Comparison of ENCODE assay signal across 8 mouse cellular contexts in genomic region chr7:144469908-144470544, GRCm38 (mm10). TPM values are rescaled to one million over a fixed set of nuclear protein-coding genes. Genes with fewer than 3 reads are reported as not detected.
DNase-seq lines count a peak whose midpoint lies in the region; ATAC-seq lines count a peak whose summit lies in the region.

No protein-coding gene starts in this region.

- peak overlapping the region; percentile 98 for H3K9ac ChIP-seq in heart, embryonic 12.5 days
- peak overlapping the region; percentile 100 for H3K9ac ChIP-seq in forebrain, embryonic 15.5 days (replicated peaks)
- peak overlapping the region; percentile 95 for H3K9ac ChIP-seq in limb, embryonic 13.5 days
- H3K9ac ChIP-seq in neural tube, embryonic 11.5 days (ENCODE audit: low read length) = peak overlapping the region; percentile 94

- no peaks in the 10 kb centered on the region for H3K9me3 ChIP-seq in heart, embryonic 12.5 days (replicated peaks)
- no peaks in the 10 kb centered on the region for H3K9me3 ChIP-seq in forebrain, embryonic 15.5 days
- no peaks in the 10 kb centered on the region for H3K9me3 ChIP-seq in limb, embryonic 13.5 days
- H3K9me3 ChIP-seq in neural tube, embryonic 11.5 days (ENCODE audit: control insufficient read depth, low read length) = no peaks in the 10 kb centered on the region

- H3K4me2 ChIP-seq in heart, embryonic 12.5 days = peak overlapping the region; percentile 96
- H3K4me2 ChIP-seq in forebrain, embryonic 15.5 days (replicated peaks) = peak overlapping the region; percentile 90
- peak overlapping the region; percentile 80 for H3K4me2 ChIP-seq in limb, embryonic 13.5 days (replicated peaks)
- peak overlapping the region; percentile 89 for H3K4me2 ChIP-seq in neural tube, embryonic 11.5 days (ENCODE audit: low read depth)

- no peak for DNase-seq in heart, adult 9 months (ENCODE audit: low spot score in 2 of 2)
- peak; percentile 57 for DNase-seq in Muller cell, postnatal 12 days (ENCODE audit: inconsistent ontology term)
- peak; percentile 21 for DNase-seq in neural tube, embryonic 11.5 days (ENCODE audit: low spot score)
- no peak for DNase-seq in frontal cortex, postnatal 36 days (ENCODE audit: low spot score in 2 of 2)
- no peak for DNase-seq in frontal cortex, postnatal 10 days (ENCODE audit: low spot score in 2 of 2)

- WGBS in heart, embryonic 12.5 days = 2% methylated on average over 31 of the region's 31 CpGs
- WGBS in forebrain, embryonic 15.5 days = 1% methylated on average over 31 of the region's 31 CpGs
- under 1% methylated on average over 31 of the region's 31 CpGs for WGBS in limb, embryonic 13.5 days
- WGBS in neural tube, embryonic 11.5 days = 5% methylated on average over 31 of the region's 31 CpGs

- ATAC-seq in heart, embryonic 12.5 days (ENCODE audit: insufficient number of reproducible peaks, low FRiP score) = peak; percentile 24; the same call in 1 of the 2 replicates
- ATAC-seq in forebrain, embryonic 15.5 days (replicated peaks) = peak; percentile 24; the same call in 1 of the 2 replicates
- peak; percentile 13; the same call in 1 of the 2 replicates for ATAC-seq in limb, embryonic 13.5 days (ENCODE audit: low FRiP score, low read depth)
- ATAC-seq in neural tube, embryonic 11.5 days (ENCODE audit: insufficient read depth, low FRiP score, low TSS enrichment) = peak; percentile 25

- H3K27me3 ChIP-seq in heart, embryonic 12.5 days (replicated peaks) = no peaks in the 10 kb centered on the region
- no peaks in the 10 kb centered on the region for H3K27me3 ChIP-seq in forebrain, embryonic 15.5 days
- H3K27me3 ChIP-seq in limb, embryonic 13.5 days = no peaks in the 10 kb centered on the region
- no peaks in the 10 kb centered on the region for H3K27me3 ChIP-seq in neural tube, embryonic 11.5 days (ENCODE audit: control insufficient read depth, insufficient read depth, low read length)

- H3K36me3 ChIP-seq in heart, embryonic 12.5 days = peaks cover 9% of the 10 kb centered on the region
- peaks cover 4% of the 10 kb centered on the region for H3K36me3 ChIP-seq in forebrain, embryonic 15.5 days
- peaks cover 9% of the 10 kb centered on the region for H3K36me3 ChIP-seq in limb, embryonic 13.5 days
- no peaks in the 10 kb centered on the region; the same call in none of the 2 replicates for H3K36me3 ChIP-seq in neural tube, embryonic 11.5 days (ENCODE audit: control insufficient read depth, insufficient read depth, low read length)

- peak overlapping the region; percentile 98 for H3K4me3 ChIP-seq in heart, embryonic 12.5 days
- H3K4me3 ChIP-seq in forebrain, embryonic 15.5 days = peak overlapping the region; percentile 99
- H3K4me3 ChIP-seq in limb, embryonic 13.5 days = peak overlapping the region; percentile 95
- peak overlapping the region; percentile 97 for H3K4me3 ChIP-seq in neural tube, embryonic 11.5 days (ENCODE audit: low read depth, low read length)

- peaks cover 46% of the 10 kb centered on the region for H3K4me1 ChIP-seq in heart, embryonic 12.5 days (replicated peaks)
- H3K4me1 ChIP-seq in forebrain, embryonic 15.5 days = peaks cover 23% of the 10 kb centered on the region
- H3K4me1 ChIP-seq in limb, embryonic 13.5 days = peaks cover 15% of the 10 kb centered on the region
- peaks cover 11% of the 10 kb centered on the region for H3K4me1 ChIP-seq in neural tube, embryonic 11.5 days (ENCODE audit: control insufficient read depth, insufficient read depth, low read length)

- H3K27ac ChIP-seq in heart, embryonic 12.5 days (ENCODE audit: poor library complexity, severe bottlenecking) = peak overlapping the region; percentile 87
- H3K27ac ChIP-seq in forebrain, embryonic 15.5 days (replicated peaks) = peak overlapping the region; percentile 79
- H3K27ac ChIP-seq in limb, embryonic 13.5 days = peak overlapping the region; percentile 77; the same call in 1 of the 2 replicates
- H3K27ac ChIP-seq in neural tube, embryonic 11.5 days (ENCODE audit: low read depth, low read length) = peak overlapping the region; percentile 64

RNA-seq across cellular contexts. Expression of gene Cttn, which starts 0.8 kb away (rescaled TPM):
- polyA plus RNA-seq in heart, embryonic 12.5 days (2016; fragmentation: Nextera tagmentation; extraction: Ambion mirVana) = 143 and 144 TPM in 2 replicates
- 165 and 171 TPM in 2 replicates for polyA plus RNA-seq in forebrain, embryonic 15.5 days (2015; fragmentation: Nextera tagmentation; extraction: Ambion mirVana)
- 184 and 192 TPM in 2 replicates for polyA plus RNA-seq in limb, embryonic 13.5 days (2015; fragmentation: Nextera tagmentation; extraction: Ambion mirVana)
- 186 and 202 TPM in 2 replicates for polyA plus RNA-seq in neural tube, embryonic 11.5 days (2014; fragmentation: Nextera tagmentation; extraction: Ambion mirVana)

Comparison
In these comparisons a context has a peak if more than half of its experiments do, and no peak if none do; other contexts are left out.
1. DNase-seq: peak in Muller cell, postnatal 12 days (single experiment) and neural tube, embryonic 11.5 days (single experiment); none in heart, adult 9 months (0 of 2), frontal cortex, postnatal 36 days (0 of 2) and frontal cortex, postnatal 10 days (0 of 2).
2. Peak in every context shown above with its lines, with median percentiles within 50 percentile points of each other: ATAC-seq, H3K27ac ChIP-seq, H3K4me2 ChIP-seq, H3K4me3 ChIP-seq and H3K9ac ChIP-seq.